Mouse (Mus musculus): ENCODE measurements at regions not wholly inside any gene's neighbourhood (a gene's known extent, or its start where the extent isn't known, plus 50 kb on each side); places are given as distances from the start of the nearest gene placed in this dataset.

DNA sequence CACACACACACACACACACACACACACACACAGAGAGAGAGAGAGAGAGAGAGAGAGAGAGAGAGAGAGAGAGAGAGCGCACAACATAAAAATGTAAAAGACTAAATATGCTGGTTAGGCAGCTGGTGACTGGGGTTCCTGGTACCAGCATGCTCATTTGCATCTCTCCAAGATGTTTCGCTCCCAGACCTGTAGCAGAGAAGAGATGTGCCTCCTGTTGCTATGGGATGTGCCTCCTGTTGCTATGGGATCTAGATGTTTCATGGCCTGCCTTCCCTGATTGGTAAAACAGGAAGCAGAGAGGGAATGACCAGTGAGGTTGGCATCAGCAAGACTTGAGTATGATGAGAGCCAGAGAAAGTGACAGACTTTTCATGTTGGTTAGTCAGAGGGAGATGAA, 55.1 kb upstream of the Gpc6 start:
- no peak for DNase-seq (ENCODE audit: low spot score in 2 of 2)
